Mouse (Mus musculus) cerebellum, adult 2 months (tissue): ENCODE measurements around the gene Kif18a.

ENCODE experiments used
- CTCF ChIP-seq: fragments of 200-500 bp; IDR thresholded peaks from 2 replicates; pipeline ENCODE4 v1.5.1; 2011; ENCODE audit warnings: low read depth, mild to moderate bottlenecking, control low read depth, low read length, moderate library complexity, borderline replicate concordance; ENCODE audit not compliant: insufficient read depth
- POLR2A ChIP-seq: fragments of 200-500 bp; IDR thresholded peaks from 2 replicates; pipeline ENCODE4 v1.6.1; 2011; ENCODE audit warnings: low read length, control low read depth, borderline replicate concordance; ENCODE audit not compliant: insufficient read depth

- no peak for TF ChIP-seq CTCF
- TF ChIP-seq POLR2A: no peak
Observed at GRCm38 (mm10) chr2:109296264-109296663, 15.7 kb downstream of the Kif18a start.
